Mouse (Mus musculus) adrenal gland, adult 2 months (tissue): ENCODE data around the gene Ctsw. TPM values are rescaled to one million over a fixed set of nuclear protein-coding genes. Genes with fewer than 3 reads are reported as not detected.
A peak's percentile ranks its signal among the peaks of the same experiment; 100 is the strongest.

Source experiments
- DNase-seq: peaks from one replicate; pipeline ENCODE4 v3.0.0; 2021
- polyA plus RNA-seq: library from polyadenylated mRNA; depleted of rRNA; stranded (reverse); fragments of >200 nt; gene quantifications from 2 replicates; pipeline ENCODE4 v1.2.3, GENCODE M21; 2012
- total RNA-seq, 2 experiments: library from RNA; stranded (reverse); gene quantifications; 2 replicates each; pipeline ENCODE4 v1.2.3; 2021

Ctsw gene
- total and polyA plus RNA-seq, 3 experiments, result 0.71 to 0.79 (median 0.75) TPM

DNA sequence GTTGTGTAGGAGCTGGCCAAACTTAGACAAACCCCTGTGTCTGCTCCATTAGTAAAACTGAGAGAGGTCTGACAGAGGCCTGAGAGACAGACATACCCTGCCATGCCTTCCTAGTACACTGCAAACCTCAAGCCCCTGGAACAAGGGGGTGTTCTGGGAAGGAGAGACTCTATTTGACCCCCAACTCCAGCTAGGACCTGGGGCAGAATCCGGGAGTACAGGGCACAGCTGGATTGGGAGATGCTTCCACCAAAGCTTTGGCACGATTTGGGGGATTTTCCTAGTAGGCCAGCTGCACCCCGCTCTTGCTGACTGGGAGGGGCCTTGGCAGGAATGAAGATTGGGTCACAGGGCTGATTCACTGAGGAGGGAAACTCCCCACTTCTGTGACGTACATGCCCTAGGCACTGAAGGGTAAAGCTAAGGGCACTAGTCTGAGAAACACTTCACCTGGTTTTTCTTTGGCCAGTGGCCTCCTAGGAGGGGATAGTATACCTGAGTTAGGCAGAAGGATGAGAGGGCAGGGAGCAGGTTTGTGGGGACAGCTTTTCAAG, 36.3 kb downstream of the Ctsw start:
- peak; percentile 68 for DNase-seq

DNA sequence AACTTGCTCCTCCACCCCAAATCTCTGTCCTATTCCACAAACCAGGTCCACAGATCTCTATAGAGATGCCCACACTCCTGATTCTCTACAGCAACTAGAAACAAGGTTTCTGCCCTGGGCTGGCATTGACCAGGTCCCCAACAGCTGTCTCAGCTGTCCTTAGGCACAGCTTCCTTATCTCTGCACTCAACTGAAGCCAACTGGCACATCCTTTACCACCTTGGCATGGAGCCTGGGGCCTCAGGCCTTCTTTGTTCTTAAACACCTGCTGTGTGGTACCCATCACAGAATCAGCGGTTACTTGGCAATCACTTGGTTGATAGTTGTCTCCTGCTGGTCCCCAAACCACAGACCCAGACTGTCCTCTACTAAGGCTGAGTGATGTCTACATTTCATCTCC, 37.9 kb downstream of the Ctsw start:
- no peak for DNase-seq

DNA sequence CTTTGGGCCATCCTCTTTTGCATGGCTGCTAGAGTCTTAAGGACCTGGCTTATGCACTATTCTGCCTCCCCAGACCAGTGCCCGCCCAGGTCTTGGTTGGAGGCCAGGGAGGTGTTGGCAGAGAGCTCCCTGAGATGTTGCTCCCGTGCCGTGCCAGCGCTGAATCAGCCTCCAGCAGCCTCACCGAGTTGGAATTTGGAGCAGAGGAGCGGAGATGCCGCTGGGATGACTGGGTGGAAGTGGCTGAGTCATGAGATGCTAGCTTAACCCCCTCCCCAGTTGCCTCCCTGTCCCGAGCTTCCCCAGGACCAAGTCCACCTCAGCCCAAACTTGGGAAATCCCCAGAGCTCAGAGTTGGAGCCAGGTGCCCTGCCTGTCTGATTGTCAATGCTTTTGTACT, 38.5 kb downstream of the Ctsw start:
- peak; percentile 94 for DNase-seq

DNA sequence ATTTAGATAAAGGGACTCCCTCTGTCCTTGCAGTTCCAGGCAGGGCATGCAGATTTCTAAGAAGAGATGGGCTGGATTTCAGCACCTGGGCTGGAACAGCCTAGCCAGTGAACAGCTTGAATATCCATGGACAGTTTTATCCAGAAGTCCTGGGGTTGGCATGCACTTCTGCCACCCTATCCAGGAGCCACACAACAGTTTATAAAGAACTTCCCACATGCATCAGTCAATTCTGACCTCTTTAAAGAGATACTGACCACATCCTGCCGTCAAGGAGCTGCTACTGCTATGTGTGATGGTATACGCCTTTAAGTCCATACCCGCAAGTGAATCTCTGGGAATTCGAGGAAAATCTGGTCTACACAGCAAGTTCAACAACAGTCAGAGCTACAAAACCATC, 39.1 kb downstream of the Ctsw start:
- DNase-seq, result no peak

DNA sequence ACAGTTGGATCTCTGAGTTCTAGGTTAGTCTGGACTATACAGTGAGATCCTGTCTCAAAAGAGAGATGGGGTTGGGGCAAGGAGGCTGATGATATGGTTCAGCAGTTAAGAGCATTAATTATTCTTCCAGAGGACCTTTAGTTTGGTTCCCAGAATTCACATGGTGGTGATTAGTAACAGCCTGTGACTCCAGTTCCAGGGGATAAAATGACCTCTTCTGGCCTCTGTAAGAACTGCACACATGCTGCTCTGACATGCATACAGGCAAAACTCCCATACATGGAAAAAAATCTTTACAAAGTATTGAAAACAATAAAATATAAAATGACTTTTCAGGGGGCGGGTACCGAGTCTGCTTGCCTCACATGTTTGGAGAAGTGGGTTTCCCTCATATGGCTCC, 40.2 kb downstream of the Ctsw start:
- DNase-seq, result no peak

DNA sequence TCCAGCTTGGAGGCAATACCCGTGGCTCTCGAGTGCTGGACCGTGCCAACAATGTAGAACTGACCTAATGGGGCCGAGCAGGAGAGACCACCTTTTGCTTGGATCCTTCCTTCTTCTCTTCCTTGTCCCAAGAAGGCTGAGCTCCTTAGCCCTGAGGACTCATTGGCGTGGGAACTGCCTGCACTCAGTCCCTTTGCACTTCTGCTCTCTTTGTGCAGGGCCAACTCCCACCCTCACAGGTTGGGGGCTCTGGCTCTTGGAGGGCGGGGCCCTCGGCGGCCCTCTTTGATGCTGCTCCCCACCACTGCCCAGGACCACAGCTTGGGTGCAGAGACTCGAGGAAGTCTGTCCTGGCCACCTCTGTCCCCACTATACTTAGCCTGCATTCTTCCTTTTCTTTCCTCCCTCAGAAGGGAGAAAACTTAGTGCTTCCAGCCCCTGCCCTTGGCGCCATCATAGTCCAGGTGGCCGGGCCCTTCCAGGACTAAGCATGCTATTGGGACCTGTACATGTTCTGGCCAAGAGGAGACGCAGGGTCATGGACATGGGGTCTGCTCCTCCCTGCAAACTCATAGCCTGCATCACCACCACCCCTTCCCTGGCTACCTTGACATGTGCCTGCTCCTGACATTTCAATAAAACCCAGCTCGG, 41.5 kb downstream of the Ctsw start:
- DNase-seq, result no peak

DNA sequence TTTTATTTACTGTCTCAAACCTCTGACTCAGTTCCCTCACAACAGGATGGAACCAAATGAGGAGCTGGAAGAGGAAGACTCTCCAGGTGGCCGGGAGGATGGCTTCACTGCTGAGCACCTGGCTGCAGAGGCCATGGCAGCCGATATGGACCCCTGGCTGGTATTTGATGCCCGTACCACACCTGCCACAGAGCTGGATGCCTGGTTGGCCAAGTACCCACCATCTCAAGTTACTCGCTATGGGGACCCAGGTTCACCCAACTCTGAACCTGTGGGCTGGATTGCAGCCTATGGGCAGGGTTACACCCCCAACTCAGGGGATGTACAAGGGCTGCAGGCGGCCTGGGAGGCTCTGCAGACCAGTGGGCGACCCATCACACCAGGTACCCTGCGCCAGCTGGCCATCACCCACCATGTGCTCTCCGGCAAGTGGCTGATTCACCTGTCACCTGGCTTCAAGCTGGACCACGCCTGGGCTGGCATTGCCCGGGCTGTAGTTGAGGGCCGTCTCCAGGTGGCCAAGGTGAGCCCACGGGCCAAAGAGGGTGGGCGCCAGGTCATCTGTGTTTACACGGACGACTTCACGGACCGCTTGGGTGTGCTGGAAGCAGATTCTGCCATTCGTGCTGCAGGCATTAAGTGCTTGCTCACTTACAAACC, 42.3 kb downstream of the Ctsw start:
- DNase-seq, result no peak

DNA sequence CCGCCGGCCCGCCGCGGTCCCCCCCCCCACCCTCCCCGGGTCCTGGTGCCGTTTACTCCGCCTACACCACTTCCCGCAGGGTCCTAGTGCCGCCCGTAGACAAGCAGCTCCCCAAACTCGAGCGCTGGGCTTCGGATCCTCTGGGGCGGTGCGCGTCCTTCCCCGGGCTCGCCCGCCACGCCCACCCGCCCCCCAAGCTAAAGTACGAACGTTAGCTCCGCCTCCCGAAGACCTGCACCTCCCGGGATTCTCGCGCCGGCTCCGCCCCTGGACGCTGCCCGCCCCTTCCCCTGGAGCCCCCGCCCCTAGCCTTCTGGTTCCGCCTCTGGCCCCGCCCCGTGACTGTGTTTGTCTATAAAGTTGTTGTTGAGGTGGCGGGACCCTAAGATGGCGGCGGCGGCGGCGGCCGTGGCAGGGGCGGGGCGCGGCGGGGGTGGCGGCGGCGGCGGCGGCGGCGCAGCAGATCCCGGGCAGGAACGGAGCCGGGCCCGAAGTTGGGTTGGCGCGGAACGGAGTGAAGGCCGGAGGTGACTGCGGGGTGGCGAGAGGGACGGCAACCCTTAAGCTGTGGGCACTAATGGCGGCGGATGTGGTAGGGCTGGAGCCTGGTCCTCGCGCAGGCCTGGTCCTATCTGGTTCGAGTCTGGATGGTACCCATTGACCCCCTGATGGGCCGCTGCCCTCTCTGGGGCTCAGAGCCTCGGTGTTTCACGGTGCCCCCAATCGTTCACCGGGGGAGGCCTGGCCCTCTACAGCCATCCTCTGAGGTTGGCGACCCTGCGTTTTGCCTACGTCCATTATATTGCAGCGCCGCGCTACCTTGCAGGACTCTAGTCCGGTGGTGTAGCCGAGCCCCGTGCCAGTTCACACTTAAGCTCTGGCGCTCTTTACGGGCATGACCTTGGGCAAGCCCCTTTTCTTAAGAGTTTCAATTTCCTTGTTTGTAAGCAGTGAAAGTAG, 43.2 kb downstream of the Ctsw start, which contains the start of the genes Drap1 and AI837181:
Gene Drap1, minus strand, starts transcription at position 198 of the 960 bp plus-strand sequence.
Gene AI837181, plus strand, starts transcription at position 363 of the 960 bp plus-strand sequence.
- DNase-seq, result peak; percentile 96

DNA sequence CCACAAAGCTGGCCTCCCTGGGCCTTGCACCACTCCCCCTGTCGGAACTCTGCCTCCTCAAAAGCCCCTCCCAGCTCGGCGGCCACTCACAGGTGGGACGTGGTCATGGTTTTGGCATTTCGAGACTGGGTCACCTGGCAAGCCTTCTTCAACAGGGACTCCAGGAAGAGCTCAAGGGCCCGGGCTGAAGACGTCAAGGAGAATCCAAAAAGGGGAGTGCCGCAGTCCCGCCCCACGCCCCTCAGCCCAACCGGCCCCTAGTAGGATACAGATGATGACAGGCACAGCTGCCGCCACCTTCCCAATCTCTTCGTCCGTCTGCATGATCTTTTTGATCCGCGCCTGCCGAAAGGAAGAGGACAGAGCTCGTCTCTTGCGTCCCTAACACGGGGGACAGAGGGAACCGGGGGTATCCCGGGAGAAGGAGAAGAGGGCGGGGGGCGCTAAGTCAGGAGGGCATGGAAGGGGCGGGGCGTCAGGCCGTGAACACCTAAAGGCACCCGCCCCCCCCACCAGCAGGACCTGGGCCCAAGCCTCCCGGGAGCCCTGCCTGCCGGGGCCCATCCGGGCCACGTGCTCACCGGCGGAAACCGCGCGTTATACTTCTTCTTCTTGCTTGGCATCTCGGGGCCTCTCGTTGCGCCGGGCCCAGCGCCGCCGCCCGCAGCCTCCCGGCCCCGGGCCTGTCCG, 44.1 kb downstream of the Ctsw start:
- DNase-seq, result no peak

DNA sequence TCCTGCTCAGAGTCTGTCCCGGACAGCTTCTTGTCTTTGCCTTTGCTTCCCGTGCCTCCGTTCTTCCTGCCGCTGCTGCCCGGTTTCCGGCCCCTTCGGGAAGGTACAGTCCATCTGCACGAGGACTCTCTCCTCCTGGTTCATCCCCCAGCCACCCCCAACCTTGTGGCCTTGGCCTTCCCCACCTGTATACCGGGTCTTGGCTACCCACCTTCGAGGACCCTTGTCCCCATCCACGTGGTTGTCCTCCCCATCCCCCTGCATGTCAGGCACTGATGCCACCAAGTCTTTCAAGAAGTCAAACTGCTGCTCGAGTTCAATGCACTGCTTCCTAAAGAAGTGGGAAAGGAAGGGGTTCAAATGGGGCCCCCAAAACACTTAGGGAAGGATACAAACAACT, 44.7 kb downstream of the Ctsw start:
- DNase-seq, result no peak

DNA sequence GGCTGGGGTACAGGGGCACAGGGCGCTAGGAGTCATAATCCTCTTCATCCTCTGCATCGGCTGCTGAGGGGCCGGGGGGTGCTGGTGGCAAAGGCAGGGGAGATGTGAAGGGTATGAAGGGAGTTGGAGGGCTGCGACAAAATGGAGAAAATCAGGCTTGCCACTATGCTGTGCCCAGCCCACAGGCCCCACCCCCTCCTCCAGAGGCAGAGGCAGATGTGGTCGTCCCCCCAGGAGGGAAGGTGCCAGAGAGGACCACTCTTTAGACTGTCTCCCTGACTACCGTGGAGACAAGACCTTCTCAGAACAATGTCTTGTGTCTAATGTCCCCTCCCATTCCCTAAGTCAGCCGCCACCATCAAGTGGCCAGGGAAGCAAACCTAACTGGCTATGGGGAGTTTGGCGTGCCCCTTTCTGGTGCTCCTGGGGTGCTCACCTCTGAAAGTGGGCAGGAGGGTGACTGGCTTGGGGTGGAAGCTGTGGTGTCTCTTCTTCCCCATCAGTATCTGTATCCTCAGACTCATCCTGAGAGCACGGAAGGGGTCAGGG, 45.3 kb downstream of the Ctsw start:
- DNase-seq, result no peak

DNA sequence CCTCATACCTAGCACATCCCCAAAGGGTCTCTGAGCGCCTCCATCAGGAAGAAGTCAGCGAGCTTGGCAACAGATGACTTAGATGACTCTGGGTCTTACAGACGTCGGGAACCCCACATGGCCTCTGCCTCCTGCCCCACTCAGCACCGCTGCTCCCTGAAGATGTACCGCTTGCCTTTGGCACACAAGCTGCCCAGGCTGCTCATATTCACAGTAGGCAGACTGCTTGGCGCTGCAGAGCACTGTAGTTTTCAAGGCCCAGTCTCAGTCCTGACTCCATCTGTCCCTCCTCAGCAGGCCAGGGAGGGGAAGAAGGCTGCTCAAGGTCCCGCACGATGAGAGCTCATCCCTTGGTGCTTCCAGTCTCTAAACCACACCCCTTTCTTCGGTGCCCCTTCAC, 46.0 kb downstream of the Ctsw start:
- DNase-seq, result no peak

DNA sequence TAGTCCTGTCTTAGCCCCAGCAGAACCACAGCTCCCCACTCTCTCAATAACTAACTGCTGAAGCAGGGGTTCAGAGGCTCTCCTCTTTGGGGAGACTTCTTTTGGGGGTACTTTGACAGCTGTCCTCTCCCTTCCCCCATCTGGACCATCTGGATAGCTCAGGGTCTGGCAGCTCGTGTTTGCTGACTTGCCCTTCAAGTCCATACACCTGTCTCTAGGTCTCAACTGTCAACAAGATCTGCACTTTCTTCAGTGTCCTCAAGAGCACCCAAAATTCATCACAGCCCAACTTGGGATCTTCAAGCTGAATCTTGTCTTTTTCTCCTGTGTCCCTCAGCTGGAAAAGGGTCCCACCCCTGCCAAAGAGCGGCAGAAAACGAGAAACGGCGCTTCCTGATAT, 46.5 kb downstream of the Ctsw start:
- no peak for DNase-seq

DNA sequence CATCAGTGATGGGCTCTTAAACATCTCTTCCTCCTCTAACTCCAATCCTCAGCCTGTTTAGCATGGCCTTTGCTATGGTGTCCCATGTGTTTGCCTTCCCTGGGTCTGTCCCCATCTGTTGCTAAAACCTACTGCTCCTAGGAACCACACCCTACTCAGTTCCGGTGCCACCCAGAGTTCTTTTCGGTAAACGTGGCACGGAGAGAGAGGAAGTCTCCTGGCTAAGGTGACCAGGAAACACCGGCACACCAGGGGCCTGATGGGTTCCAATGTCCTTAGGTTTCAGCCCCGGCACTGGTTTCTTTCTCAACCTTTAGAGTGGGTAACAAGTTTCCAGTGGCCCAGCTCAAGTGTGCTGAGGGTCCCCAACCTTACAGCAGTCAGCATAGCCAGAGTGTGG, 47.7 kb downstream of the Ctsw start:
- no peak for DNase-seq

DNA sequence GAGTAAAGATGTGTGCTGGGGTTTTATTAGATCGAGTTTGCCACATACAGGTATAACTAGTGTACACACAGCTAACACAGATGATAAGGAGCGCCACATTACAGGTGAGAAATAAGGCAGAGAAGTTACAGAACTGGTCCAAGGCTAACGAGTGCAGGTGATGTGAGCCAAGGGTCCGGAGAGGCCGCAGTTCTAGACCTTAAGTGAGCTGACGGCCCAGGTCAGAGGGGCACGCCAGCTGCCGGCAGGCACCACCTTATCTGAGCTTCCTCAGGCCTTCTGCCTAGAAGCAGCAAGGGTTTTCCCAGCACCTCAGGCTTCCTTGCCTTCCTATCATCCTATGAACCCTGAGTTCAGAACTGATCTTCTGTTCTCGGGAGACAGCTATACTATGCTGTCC, 48.7 kb downstream of the Ctsw start:
- no peak for DNase-seq

DNA sequence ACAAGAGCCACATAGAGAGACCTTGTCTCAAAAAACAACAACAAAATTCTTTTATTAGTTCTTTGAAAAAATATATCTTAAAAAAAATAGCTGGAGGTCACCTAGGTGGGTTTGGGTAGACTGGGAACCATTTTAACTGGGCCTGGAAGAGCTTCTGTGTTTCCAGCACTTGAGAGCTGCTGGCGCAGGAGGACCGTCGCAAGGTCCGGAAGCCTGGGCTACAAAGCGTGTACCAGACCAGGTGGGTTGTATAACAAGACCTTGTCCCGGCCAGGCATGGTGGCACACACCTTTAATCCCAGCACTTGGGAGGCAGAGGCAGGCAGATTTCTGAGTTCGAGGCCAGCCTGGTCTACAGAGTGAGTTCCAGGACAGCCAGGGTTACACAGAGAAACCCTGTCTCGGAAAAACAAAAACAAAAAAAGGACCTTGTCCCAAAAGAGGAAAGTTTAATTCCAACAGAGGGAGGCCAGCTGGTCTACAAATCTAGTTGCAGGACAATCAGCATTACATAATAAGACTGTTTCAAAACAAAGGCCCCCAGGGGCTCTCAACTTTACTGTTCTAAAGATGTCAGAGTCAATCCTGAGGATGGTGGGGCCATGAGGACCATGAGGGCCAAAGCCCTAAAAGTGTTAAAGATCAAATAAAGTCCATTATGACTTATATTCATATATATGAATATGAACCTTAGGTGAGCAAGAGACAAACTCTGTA, 49.4 kb downstream of the Ctsw start:
- no peak for DNase-seq
